ENCODE assay signal across 9 mouse cellular contexts in genomic region chr2:52872636-52873035, GRCm38 (mm10).
"Had no signal": no experiment of that assay in that cellular context is flagged by ENCODE, and none has a peak within 500 bp of the region (broad histone marks: within the 10 kb centered on the region; RNA-seq: fewer than 3 reads in every experiment).

No protein-coding gene starts in this region.

- H3K9ac ChIP-seq: limb, embryonic 15.5 days; midbrain, embryonic 13.5 days; neural tube, embryonic 15.5 days had no signal

- H3K27ac ChIP-seq: limb, embryonic 15.5 days; midbrain, embryonic 13.5 days; neural tube, embryonic 15.5 days had no signal

- H3K9me3 ChIP-seq: limb, embryonic 15.5 days; midbrain, embryonic 13.5 days; neural tube, embryonic 15.5 days had no signal

- DNase-seq: kidney, adult 8-10 months; kidney, postnatal 25 days; lung, adult 2 months; right cerebral cortex, postnatal 25 days; thymus, adult 18-20 months; thymus, postnatal 14 days had no signal

- ATAC-seq: midbrain, embryonic 13.5 days had no signal

- H3K4me3 ChIP-seq: limb, embryonic 15.5 days; midbrain, embryonic 13.5 days; neural tube, embryonic 15.5 days had no signal

- H3K27me3 ChIP-seq: limb, embryonic 15.5 days; midbrain, embryonic 13.5 days; neural tube, embryonic 15.5 days had no signal

- H3K4me2 ChIP-seq: midbrain, embryonic 13.5 days; neural tube, embryonic 15.5 days had no signal
